Mouse (Mus musculus) midbrain, postnatal 0 days (tissue): ENCODE measurements around the gene 1110017D15Rik. TPM values are rescaled to one million over a fixed set of nuclear protein-coding genes. Genes with fewer than 3 reads are reported as not detected.

ENCODE experiments used
- ATAC-seq: fragments of 200-750 bp; cut with Nextera tagmentation; 2 replicates; pipeline ENCODE4 v1.8.0; 2017; ENCODE audit warnings: moderate number of reproducible peaks, mild to moderate bottlenecking, moderate TSS enrichment, moderate library complexity; ENCODE audit not compliant: low FRiP score
- DNase-seq: peaks from one replicate; pipeline ENCODE4 v3.0.0-alpha.2; 2015; ENCODE audit warnings: low spot score
- H3K27ac ChIP-seq: fragments of 300-500 bp; sonication (generic); 2 replicates; pipeline ENCODE4 v1.5.1; 2014; ENCODE audit warnings: low read depth, mild to moderate bottlenecking, low read length, mixed read lengths
- H3K27me3 ChIP-seq: fragments of 300-500 bp; sonication (generic); 2 replicates; pipeline ENCODE4 v1.6.1; 2014; ENCODE audit warnings: low read length, control low read depth, mixed read lengths; ENCODE audit not compliant: insufficient read depth
- H3K36me3 ChIP-seq: fragments of 300-500 bp; sonication (generic); 2 replicates; pipeline ENCODE4 v1.6.1; 2014; ENCODE audit warnings: low read length, control low read depth, mixed read lengths; ENCODE audit not compliant: insufficient read depth
- H3K4me1 ChIP-seq: fragments of 300-500 bp; sonication (generic); 2 replicates; pipeline ENCODE4 v1.6.1; 2014; ENCODE audit warnings: mild to moderate bottlenecking, control low read depth, antibody characterized with exemption, low read length, mixed read lengths; ENCODE audit not compliant: insufficient read depth
- H3K4me2 ChIP-seq: fragments of 300-500 bp; sonication (generic); 2 replicates; pipeline ENCODE4 v1.6.1; 2014; ENCODE audit warnings: low read depth, mild to moderate bottlenecking, low read length, mixed read lengths; ENCODE audit not compliant: poor library complexity, severe bottlenecking
- H3K4me3 ChIP-seq: fragments of 300-500 bp; sonication (generic); 2 replicates; pipeline ENCODE4 v1.5.1; 2014; ENCODE audit warnings: low read depth, mild to moderate bottlenecking, low read length, moderate library complexity
- H3K9ac ChIP-seq: fragments of 300-500 bp; sonication (generic); replicated peaks from 2 replicates; pipeline ENCODE4 v1.6.1; 2014; ENCODE audit warnings: mild to moderate bottlenecking, low read length, moderate library complexity, mixed read lengths; ENCODE audit not compliant: poor library complexity, severe bottlenecking
- H3K9me3 ChIP-seq: fragments of 300-500 bp; sonication (generic); 2 replicates; pipeline ENCODE4 v1.6.1; 2016; ENCODE audit warnings: low read length, control low read depth
- CTCF ChIP-seq: IDR thresholded peaks from 2 replicates; pipeline ENCODE4 v1.5.1; 2016; ENCODE audit warnings: antibody characterized with exemption, mild to moderate bottlenecking
- WGBS: fragments of 180-500 bp; shearing (Covaris S2); extraction: QIAGEN DNeasy Blood & Tissue Kit; methylation state at CpG from one replicate; pipeline ENCODE4 v1.1.7; 2014; 5-methylcytosine and 5-hydroxymethylcytosine counted together
- polyA plus RNA-seq: library from polyadenylated mRNA; unstranded; fragments of >200 nt; fragmentation: Nextera tagmentation; extraction: Ambion mirVana; gene quantifications from 2 replicates; pipeline ENCODE4 v1.2.1, GENCODE M21; 2015
- total RNA-seq: library from RNA; depleted of rRNA; stranded (reverse); fragments of >200 nt; gene quantifications from 2 replicates; pipeline ENCODE4 v1.2.3, GENCODE M21; 2014

Gene 1110017D15Rik
- total and polyA plus RNA-seq, 2 experiments from 2014 or later, result 11.8 to 20.7 TPM

DNA sequence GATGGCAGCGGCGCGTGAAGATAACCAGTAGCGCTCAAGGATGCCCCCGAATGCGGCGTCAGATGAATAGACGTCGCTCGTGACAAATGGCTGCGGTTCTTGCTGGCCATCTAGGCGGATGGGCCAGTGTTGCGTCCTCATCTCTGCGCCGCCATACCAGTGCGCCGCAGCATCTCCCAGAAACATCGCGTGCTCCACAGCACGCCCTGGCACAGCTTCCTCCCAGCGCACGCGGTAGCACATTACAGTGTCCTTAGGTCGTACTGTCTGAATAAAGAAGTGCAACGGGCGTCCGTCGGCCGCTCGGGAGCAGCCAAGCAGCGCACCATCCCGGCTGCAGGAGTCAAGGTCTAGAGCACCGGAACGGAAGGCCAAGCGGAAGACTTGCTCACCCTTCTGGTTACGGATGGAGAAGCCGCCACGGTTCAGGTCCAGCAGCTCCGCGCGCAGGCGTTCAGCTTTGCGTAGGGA, 18.2 kb downstream of the 1110017D15Rik start:
- Histone ChIP-seq H3K4me3 (peak overlapping the region; percentile 23), H3K27ac (peak overlapping the region; percentile 47; the same call in 1 of the 2 replicates), H3K9ac (no peak overlapping the region), H3K36me3 (no peaks in the 10 kb centered on the region), H3K27me3 (peaks cover 27% of the 10 kb centered on the region; the same call in 1 of the 2 replicates), H3K4me1 (peaks cover 12% of the 10 kb centered on the region; the same call in 1 of the 2 replicates), H3K4me2 (peak overlapping the region; percentile 48), H3K9me3 (no peaks in the 10 kb centered on the region)
- TF ChIP-seq CTCF, result peak; percentile 5; the same call in 1 of the 2 replicates
- WGBS, result 18% methylated on average over 43 of the region's 43 CpGs
- ATAC-seq (no peak), DNase-seq (peak; percentile 53)

DNA sequence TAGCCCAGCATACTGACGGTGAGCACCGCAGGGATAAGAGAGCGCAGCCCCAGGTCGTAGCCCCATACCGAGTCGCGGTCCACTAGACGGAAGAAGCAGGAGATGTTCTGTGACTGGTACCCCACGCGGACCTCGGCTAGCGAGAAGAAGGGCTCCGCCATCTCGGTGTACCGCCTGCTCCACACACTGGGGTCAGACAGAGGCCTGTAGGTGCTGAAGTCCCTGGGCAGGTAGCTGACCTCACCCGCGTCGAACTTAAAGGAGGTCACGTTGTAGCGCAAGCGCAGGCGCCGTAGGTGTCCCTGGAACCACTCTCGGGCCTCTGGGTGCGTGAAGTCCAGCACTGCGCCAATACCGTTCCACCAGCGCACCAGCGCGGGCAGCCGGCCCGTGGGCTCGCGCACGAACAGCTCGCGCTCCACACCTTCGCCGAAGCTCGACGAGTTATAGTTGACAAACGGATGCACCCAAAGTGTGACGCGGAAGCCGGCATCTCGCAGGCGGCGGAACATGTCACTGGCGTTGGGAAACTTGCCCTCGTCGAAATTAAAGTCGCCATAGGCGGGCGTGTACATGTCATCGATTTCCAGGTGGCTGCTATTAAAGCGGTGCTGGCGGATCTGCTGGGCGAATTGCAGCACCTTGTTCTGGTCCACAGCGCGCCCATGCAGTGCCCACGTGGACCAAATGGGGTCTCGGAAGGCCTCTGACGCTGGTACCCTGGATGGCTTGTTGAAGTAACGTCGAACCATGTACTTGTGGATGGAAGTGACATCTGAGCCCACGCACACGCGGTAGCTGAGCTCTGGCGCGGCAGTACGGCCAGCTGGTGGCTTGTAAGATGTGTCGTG, 18.9 kb downstream of the 1110017D15Rik start:
- Histone ChIP-seq H3K9ac (no peak overlapping the region; the same call in 1 of the 2 replicates), H3K4me2 (peak overlapping the region; percentile 48), H3K27ac (no peak overlapping the region), H3K4me1 (peaks cover 12% of the 10 kb centered on the region; the same call in 1 of the 2 replicates), H3K27me3 (peaks cover 27% of the 10 kb centered on the region; the same call in 1 of the 2 replicates), H3K4me3 (peak overlapping the region; percentile 23), H3K9me3 (no peaks in the 10 kb centered on the region), H3K36me3 (no peaks in the 10 kb centered on the region)
- WGBS, result 24% methylated on average over 72 of the region's 72 CpGs
- DNase-seq (no peak), ATAC-seq (no peak; the same call in 1 of the 2 replicates)
- TF ChIP-seq CTCF, result no peak

DNA sequence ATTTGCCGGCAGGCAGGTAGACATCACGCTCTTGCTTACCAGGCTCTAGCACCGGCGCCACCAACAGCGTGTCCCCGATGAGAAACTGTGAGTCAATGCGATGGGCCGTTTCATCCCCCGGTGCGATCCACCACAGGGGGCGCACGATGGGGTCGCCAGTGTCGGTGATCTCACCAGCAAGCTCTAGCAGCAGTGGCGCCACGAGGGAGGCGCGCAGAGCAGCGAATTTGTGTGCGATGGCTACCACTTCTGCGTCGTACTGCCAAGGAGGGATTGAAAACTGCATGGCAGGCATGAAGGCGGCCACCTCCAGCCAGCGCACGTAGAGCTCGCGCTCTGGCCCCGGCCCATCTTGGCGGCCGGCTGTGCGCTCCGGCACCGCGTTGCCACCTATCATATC, 19.6 kb downstream of the 1110017D15Rik start:
- Histone ChIP-seq H3K27me3 (peaks cover 27% of the 10 kb centered on the region; the same call in 1 of the 2 replicates), H3K9ac (no peak overlapping the region; the same call in 1 of the 2 replicates), H3K4me2 (peak overlapping the region; percentile 48), H3K4me1 (peaks cover 8% of the 10 kb centered on the region; the same call in 1 of the 2 replicates), H3K27ac (no peak overlapping the region), H3K36me3 (no peaks in the 10 kb centered on the region), H3K9me3 (no peaks in the 10 kb centered on the region), H3K4me3 (peak overlapping the region; percentile 23)
- 5% methylated on average over 34 of the region's 34 CpGs for WGBS
- ATAC-seq, result peak; percentile 18; the same call in 1 of the 2 replicates
- peak; percentile 73 for TF ChIP-seq CTCF
- peak; percentile 56 for DNase-seq

DNA sequence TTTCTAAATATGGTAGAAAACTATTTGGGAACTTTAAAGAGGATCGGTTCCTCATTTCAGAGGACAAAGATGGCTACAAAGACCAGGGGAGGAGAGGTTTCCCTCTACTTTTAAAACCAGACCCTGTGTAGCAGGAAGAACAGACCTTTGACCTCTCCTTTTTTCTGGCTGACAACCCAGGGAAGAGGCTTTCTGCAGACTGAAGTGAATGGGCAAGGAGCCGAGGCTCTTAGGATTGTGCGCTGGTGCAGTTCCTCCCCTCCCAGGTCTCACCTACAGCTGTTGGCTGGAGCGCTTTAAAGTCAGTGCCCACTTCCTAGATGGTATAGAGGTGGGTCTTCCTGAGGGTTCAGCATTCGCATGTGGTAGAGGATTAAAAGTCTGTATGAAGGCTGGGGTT, 20.1 kb downstream of the 1110017D15Rik start:
- 0 out of 2 replicates have a peak, but pooled peaks cover 7% of the 10 kb centered on the region for H3K4me1 ChIP-seq
- ATAC-seq, result no peak
- H3K4me2 ChIP-seq, result peak overlapping the region; percentile 48; the same call in 1 of the 2 replicates
- no peak for DNase-seq
- no peak overlapping the region for H3K27ac ChIP-seq
- no peaks in the 10 kb centered on the region for H3K9me3 ChIP-seq
- no peak for TF ChIP-seq CTCF
- H3K27me3 ChIP-seq, result peaks cover 27% of the 10 kb centered on the region; the same call in 1 of the 2 replicates
- H3K36me3 ChIP-seq, result no peaks in the 10 kb centered on the region
- no peak overlapping the region for H3K9ac ChIP-seq
- 53% methylated on average over 5 of the region's 5 CpGs for WGBS
- H3K4me3 ChIP-seq, result peak overlapping the region; percentile 23; the same call in 1 of the 2 replicates

DNA sequence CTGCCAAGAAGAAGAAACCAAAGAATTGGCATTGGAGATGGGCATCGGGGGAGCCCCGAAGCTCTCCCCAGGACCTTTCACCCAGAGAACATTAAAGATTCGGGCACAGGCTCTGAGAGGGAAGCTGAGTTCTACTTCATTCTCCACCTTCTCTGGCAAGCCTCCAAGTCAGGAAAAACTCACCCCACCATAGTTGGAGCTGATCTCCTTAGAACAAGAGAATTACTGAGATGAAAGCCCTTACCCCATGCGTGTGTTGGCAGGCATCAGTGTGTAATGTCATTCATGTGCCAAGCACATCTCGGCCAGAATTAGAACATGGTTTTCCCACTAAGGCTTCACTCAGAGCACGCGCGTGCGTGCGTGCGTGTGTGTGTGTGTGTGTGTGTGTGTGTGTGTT, 21.3 kb downstream of the 1110017D15Rik start:
- 71% methylated on average over 11 of the region's 11 CpGs for WGBS
- peaks cover 27% of the 10 kb centered on the region; the same call in 1 of the 2 replicates for H3K27me3 ChIP-seq
- DNase-seq, result peak; percentile 86
- H3K4me2 ChIP-seq, result no peak overlapping the region
- H3K9ac ChIP-seq, result no peak overlapping the region
- H3K4me1 ChIP-seq, result 0 out of 2 replicates have a peak, but pooled peaks cover 7% of the 10 kb centered on the region
- H3K36me3 ChIP-seq, result no peaks in the 10 kb centered on the region
- peak; percentile 66 for ATAC-seq
- no peak for TF ChIP-seq CTCF
- no peaks in the 10 kb centered on the region for H3K9me3 ChIP-seq
- H3K27ac ChIP-seq, result no peak overlapping the region
- H3K4me3 ChIP-seq, result no peak overlapping the region
